Mouse (Mus musculus) heart, embryonic 13.5 days (tissue): ENCODE measurements at regions not wholly inside any gene's neighbourhood (a gene's known extent, or its start where the extent isn't known, plus 50 kb on each side); places are given as distances from the start of the nearest gene placed in this dataset.
A peak's percentile ranks its signal among the peaks of the same experiment; 100 is the strongest.

ENCODE experiments used
- ATAC-seq: fragments of 200-750 bp; cut with Nextera tagmentation; 2 replicates; pipeline ENCODE4 v1.8.0; 2017; ENCODE audit warnings: moderate TSS enrichment; ENCODE audit not compliant: insufficient number of reproducible peaks, low FRiP score, low TSS enrichment; ENCODE audit errors: extremely low read depth
- H3K27ac ChIP-seq: fragments of 300-500 bp; sonication (generic); replicated peaks from 2 replicates; pipeline ENCODE4 v1.5.1; 2015; ENCODE audit warnings: moderate library complexity, mild to moderate bottlenecking, inconsistent platforms
- H3K27me3 ChIP-seq: fragments of 300-500 bp; sonication (generic); replicated peaks from 2 replicates; pipeline ENCODE4 v1.6.1; 2015; ENCODE audit warnings: mild to moderate bottlenecking, inconsistent platforms
- H3K36me3 ChIP-seq: fragments of 300-500 bp; sonication (generic); 2 replicates; pipeline ENCODE4 v1.6.1; 2015; ENCODE audit warnings: mild to moderate bottlenecking, inconsistent platforms
- H3K4me1 ChIP-seq: fragments of 300-500 bp; sonication (generic); 2 replicates; pipeline ENCODE4 v1.6.1; 2015; ENCODE audit warnings: inconsistent platforms
- H3K4me2 ChIP-seq: fragments of 300-500 bp; sonication (generic); 2 replicates; pipeline ENCODE4 v1.6.1; 2015; ENCODE audit warnings: inconsistent platforms, mild to moderate bottlenecking, moderate library complexity
- H3K4me3 ChIP-seq: fragments of 300-500 bp; sonication (generic); 2 replicates; pipeline ENCODE4 v1.5.1; 2015; ENCODE audit warnings: moderate library complexity, mild to moderate bottlenecking, inconsistent platforms
- H3K9ac ChIP-seq: fragments of 300-500 bp; sonication (generic); 2 replicates; pipeline ENCODE4 v1.6.1; 2015; ENCODE audit warnings: inconsistent platforms, mild to moderate bottlenecking, moderate library complexity
- H3K9me3 ChIP-seq: fragments of 300-500 bp; sonication (generic); 2 replicates; pipeline ENCODE4 v1.6.1; 2016; ENCODE audit warnings: inconsistent platforms
- WGBS: fragments of 180-500 bp; shearing (Covaris S2); methylation state at CpG from one replicate; pipeline ENCODE4 v1.1.7; 2015; ENCODE audit warnings: mixed read lengths; 5-methylcytosine and 5-hydroxymethylcytosine counted together

DNA sequence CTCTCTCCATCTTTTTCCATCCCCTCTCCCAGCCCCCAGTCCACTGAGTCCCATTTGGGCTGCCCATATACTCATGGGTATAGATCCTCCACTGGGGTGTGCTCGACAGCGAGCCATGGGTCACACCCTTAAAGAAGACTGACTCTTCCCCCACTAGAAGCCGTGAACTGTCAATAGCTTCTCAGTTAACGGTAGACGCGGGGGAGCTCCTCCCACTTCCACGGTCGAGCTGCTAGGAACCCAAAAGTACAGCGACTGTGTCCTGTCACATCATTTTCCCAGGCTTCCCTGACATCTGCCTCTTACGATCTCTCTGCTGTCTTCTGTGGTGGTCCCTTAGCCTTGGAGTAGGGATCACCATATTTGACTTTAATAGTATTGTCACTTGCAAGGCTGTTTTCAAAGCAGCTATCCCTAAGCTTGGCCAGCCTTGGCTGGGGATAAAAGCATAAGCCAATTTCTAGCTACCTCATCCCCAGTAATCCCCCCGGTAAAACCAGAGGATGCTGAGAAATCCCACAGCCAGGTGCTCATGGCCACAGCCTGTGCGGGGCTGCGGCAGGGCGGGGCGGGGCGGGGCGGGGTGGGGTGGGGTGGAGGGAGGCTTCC is 211.2 kb upstream of the Amigo2 start:
- 0 out of 2 replicates have a peak overlapping the region, but pooled peaks have one; percentile 1 for H3K4me3 ChIP-seq
- no peaks in the 10 kb centered on the region for H3K4me1 ChIP-seq
- WGBS: 22% methylated on average over 17 of the region's 17 CpGs
- peak overlapping the region; percentile 46 for H3K4me2 ChIP-seq
- no peaks in the 10 kb centered on the region for H3K27me3 ChIP-seq
- no peak for ATAC-seq
- no peaks in the 10 kb centered on the region for H3K9me3 ChIP-seq
- H3K36me3 ChIP-seq: no peaks in the 10 kb centered on the region
- no peak overlapping the region for H3K27ac ChIP-seq
- H3K9ac ChIP-seq: no peak overlapping the region

DNA sequence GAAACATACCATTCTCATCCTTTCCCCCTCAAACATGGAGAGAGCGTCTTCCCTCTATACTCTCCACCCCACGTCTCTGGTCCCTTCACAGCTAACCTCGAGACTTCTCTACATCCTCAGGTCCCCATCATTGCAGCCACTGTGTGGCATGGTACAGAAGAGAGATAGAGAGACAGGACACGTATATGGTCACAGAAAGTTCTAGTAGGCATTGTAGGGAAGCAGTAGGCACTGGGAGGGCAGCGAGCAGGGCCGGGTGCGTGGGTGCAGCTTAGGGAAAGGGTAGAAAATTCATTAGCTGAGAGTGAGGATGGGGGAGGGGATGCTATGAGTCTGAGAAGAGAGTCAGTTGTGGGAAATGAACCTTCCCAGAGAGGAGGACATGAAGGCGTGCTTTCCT is 210.4 kb upstream of the Amigo2 start:
- H3K27me3 ChIP-seq: no peaks in the 10 kb centered on the region
- H3K9ac ChIP-seq: no peak overlapping the region
- H3K27ac ChIP-seq: no peak overlapping the region
- whole genome bisulfite sequencing: 81% methylated on average over 8 of the region's 8 CpGs
- H3K4me3 ChIP-seq: no peak overlapping the region
- no peaks in the 10 kb centered on the region for H3K36me3 ChIP-seq
- no peak overlapping the region for H3K4me2 ChIP-seq
- H3K4me1 ChIP-seq: no peaks in the 10 kb centered on the region
- ATAC-seq: no peak
- no peaks in the 10 kb centered on the region for H3K9me3 ChIP-seq

DNA sequence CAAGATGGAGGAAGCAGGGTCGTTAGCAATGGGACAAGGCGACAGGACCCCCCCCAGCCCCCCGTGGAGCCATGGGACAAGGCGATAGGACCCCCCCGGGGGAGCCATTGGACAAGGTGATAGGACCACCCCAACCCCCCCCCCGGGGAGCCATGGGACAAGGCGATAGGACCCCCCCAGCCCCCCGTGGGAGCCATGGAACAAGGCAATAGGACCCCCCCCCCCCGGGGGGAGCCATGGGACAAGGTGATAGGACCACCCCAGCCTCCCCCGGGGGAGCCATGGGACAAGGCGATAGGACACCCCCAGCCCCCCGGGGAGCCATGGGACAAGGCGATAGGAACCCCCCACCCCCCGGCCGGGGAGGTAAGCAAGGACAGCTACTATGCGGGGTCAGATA is 209.9 kb upstream of the Amigo2 start:
- Histone ChIP-seq H3K4me2 (no peak overlapping the region), H3K27me3 (no peaks in the 10 kb centered on the region), H3K9ac (no peak overlapping the region), H3K4me1 (no peaks in the 10 kb centered on the region), H3K9me3 (no peaks in the 10 kb centered on the region), H3K36me3 (no peaks in the 10 kb centered on the region), H3K27ac (no peak overlapping the region), H3K4me3 (no peak overlapping the region)
- WGBS: 82% methylated on average over 16 of the region's 16 CpGs
- ATAC-seq: no peak

DNA sequence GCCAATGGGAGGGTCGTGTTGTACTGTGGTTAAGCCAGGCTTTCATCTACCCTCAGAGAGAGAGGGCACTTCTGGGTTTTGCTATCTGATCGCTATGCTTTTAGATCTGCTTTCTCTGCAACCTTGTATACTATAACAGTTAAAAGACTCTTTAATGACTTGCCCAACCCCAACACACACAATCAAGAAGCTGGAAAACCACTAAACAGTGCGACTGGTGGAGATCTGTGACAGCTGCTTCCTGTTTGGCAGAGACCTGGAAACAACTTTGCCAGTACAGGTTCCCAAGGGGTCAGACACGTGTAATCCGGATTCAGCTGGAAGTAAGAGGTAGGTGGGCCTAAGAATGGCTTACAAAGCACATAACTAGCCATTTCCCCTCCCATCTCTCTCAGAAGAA is 208.6 kb upstream of the Amigo2 start:
- Histone ChIP-seq H3K9me3 (no peaks in the 10 kb centered on the region), H3K27me3 (no peaks in the 10 kb centered on the region), H3K4me2 (no peak overlapping the region), H3K27ac (no peak overlapping the region), H3K4me3 (no peak overlapping the region), H3K36me3 (no peaks in the 10 kb centered on the region), H3K4me1 (no peaks in the 10 kb centered on the region), H3K9ac (no peak overlapping the region)
- WGBS: 53% methylated on average over 5 of the region's 5 CpGs
- ATAC-seq: no peak

DNA sequence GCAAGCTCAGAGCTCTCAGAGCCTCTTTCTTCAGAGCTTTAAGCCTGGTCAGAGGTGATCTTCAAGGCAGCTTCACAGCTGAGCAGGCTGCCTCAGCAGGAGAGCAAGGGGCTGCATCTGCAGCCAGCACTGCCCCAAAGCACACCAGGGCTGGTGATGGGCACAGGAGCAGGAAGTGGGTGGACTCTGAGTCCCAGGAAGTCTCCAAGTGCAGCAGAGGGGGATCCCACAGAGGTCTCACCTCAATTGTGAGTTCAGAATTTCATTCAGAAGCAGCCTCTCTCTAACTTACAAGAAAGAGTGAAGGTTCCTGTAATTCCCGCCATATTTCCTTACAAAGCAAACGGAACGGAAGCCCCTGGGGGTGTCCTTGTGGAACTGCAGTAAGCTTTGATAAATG is 202.6 kb upstream of the Amigo2 start:
- no peaks in the 10 kb centered on the region for H3K4me1 ChIP-seq
- no peak for ATAC-seq
- H3K27me3 ChIP-seq: no peaks in the 10 kb centered on the region
- no peak overlapping the region for H3K9ac ChIP-seq
- no peaks in the 10 kb centered on the region for H3K9me3 ChIP-seq
- 76% methylated on average over 3 of the region's 3 CpGs for WGBS
- H3K4me3 ChIP-seq: no peak overlapping the region
- H3K27ac ChIP-seq: no peak overlapping the region
- no peak overlapping the region for H3K4me2 ChIP-seq
- H3K36me3 ChIP-seq: no peaks in the 10 kb centered on the region

DNA sequence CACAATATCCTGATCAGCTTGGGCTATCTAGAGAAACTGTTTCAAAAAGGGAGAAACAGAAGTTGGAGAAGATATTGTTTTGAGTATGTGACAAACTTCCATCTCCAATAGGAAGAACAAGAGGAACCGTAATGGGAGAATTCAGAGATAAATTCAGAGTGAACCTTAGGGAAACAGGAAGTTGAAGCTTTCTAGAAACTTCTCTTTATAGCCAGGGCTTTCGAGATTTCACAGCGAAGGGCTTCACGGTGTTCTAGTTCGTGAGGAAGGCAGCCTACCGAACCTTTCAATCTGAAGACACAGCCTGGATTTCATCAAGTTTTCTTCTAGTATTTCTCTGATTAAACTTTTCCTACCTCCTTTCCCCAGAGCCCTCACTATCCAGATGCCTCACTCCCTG is 201.9 kb upstream of the Amigo2 start:
- Histone ChIP-seq H3K27ac (no peak overlapping the region), H3K27me3 (no peaks in the 10 kb centered on the region), H3K36me3 (no peaks in the 10 kb centered on the region), H3K4me1 (no peaks in the 10 kb centered on the region), H3K9me3 (no peaks in the 10 kb centered on the region), H3K4me3 (no peak overlapping the region), H3K4me2 (no peak overlapping the region), H3K9ac (no peak overlapping the region)
- 76% methylated on average over 6 of the region's 6 CpGs for WGBS
- ATAC-seq: no peak

DNA sequence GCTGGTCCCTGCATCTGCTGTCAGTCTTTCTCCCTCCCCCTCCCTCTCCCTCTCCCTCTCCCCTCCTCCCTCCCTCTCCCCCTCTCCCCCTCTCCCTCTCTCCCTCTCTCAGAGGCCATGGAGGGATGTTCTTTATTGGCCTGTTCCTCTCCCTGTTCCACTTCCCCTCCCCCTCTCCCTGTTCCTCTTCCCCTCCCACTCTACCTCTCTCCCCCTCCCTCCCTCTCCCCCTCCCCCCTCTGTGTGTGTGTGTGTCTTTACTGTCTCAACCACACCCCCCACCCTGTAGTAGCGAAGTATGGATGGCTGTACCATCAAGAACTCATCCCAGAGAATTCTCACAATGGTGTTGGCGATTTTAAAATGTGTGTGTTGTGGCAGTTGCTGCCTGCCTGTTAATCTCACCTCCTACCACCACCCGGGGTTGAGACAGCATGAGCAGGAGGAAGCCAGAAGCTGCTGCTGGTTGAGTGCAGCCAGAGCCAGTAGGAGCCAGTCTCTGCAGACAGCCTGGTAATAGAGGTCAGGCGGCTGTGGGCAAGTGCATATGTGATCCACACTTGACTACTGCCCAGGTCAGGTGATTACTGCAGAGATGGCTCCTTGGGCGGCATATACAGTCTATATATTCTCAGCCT is 201.3 kb upstream of the Amigo2 start:
- Histone ChIP-seq H3K27me3 (no peaks in the 10 kb centered on the region), H3K4me1 (no peaks in the 10 kb centered on the region), H3K27ac (no peak overlapping the region), H3K4me3 (no peak overlapping the region), H3K4me2 (no peak overlapping the region), H3K36me3 (no peaks in the 10 kb centered on the region), H3K9me3 (no peaks in the 10 kb centered on the region), H3K9ac (no peak overlapping the region)
- WGBS: 46% methylated on average over 5 of the region's 5 CpGs
- ATAC-seq: no peak

DNA sequence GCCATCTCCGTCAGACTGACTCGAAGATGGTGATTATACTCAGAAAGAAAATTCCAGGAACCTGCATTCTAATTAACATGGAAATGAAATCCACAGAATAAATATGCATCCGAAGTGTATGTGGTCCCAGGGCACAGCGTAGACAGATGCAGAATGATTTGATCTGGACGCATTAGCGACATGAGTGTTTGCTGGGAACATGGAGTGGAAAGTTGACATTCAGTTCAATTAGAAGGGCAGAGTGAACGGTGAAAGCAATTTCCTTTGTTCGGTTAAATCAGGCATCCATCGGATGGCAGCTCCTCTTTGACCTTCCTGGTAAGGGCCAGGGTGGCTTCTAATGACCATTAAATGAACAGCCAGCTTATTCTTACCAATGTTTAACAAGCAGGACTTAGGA is 199.1 kb upstream of the Amigo2 start:
- 72% methylated on average over 9 of the region's 9 CpGs for WGBS
- H3K27me3 ChIP-seq: no peaks in the 10 kb centered on the region

DNA sequence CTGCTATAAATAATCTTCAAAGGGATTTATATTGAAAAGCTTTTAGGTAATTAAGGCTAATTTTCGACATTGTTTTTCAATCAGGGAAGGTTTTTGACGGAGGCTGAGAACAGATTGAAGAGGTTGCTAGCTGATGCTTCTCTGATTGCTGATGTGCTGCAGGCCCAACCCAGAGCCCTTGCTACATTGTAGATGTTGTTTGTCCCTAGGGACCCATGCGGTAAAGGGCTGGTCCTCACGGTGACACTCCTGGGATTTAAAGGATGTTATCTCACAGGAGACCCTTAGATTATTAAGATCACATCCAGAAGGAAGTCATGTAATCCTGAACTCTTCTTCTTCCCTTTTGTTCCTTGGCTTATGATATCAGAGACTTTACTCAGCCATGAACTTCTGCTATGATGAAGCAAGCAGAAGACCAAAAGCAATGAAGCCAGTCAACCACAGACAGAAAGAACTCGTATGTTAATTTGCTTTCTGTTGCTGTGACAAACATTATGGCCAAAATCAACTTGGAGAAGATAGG is 191.2 kb upstream of the Amigo2 start:
- ATAC-seq: no peak
- 75% methylated on average over 5 of the region's 5 CpGs for whole genome bisulfite sequencing
- Histone ChIP-seq H3K27ac (no peak overlapping the region), H3K9me3 (no peaks in the 10 kb centered on the region), H3K4me1 (no peaks in the 10 kb centered on the region), H3K36me3 (no peaks in the 10 kb centered on the region), H3K4me2 (no peak overlapping the region), H3K27me3 (no peaks in the 10 kb centered on the region), H3K4me3 (no peak overlapping the region), H3K9ac (no peak overlapping the region)

More for the DNA sequence above, 199.1 kb upstream of the Amigo2 start:
- Histone ChIP-seq H3K36me3 (no peaks in the 10 kb centered on the region), H3K4me3 (no peak overlapping the region), H3K4me1 (no peaks in the 10 kb centered on the region), H3K9me3 (no peaks in the 10 kb centered on the region), H3K9ac (no peak overlapping the region), H3K27ac (no peak overlapping the region), H3K4me2 (no peak overlapping the region)
- no peak for ATAC-seq
